Mouse (Mus musculus) c-Kit-positive CD71-negative TER-119-negative erythroid progenitor cells, embryonic 14.5 days (primary cell): ENCODE data around the gene Irf8.

Experiments used
- DNase-seq: peaks from one replicate; pipeline ENCODE4 v3.0.0-alpha.2; 2013; ENCODE audit warnings: low read depth

Irf8 gene

DNA sequence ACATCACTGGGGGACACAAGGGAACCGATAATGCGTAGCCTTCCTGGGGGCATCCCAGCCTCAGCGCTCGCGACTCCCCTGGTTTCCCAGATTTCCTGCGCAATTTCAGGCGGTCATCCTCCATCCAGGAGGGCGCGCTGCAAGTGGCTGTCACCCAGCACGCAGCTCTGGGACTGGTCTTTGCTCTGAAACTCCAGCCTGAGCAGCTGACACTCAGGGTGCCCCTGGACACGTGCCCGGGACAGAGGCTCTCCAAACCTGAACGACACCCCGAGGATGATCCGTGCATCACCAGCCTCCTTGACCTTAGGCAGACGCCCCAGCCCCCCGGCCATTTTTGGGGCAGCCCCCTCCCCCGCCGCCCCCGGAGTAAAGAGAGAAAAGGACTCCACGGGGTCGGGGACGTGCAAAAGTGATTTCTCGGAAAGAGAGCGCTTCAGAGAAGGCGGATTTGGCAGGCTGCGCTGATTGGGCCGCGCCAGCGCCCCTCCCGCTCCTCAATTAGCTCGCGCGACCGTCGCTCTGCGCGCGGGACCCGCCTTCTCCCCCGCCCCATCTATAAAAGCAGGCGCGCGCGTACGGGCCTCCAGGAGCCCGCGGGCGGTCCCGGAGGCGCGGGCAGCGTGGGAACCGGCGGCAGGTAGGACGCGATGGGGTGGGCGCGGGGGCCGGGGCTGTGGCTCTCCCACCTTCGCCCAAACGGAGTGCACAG, at the start of gene Irf8:
Gene Irf8 (plus strand): TSS at position 589 of the 712 bp plus-strand sequence.
- peak; percentile 71 for DNase-seq

- no peak for DNase-seq
Observed at GRCm38 (mm10) chr8:120686576-120686975, 49.6 kb upstream of the Irf8 start.

- no peak for DNase-seq
Observed at GRCm38 (mm10) chr8:120687786-120688185, 48.4 kb upstream of the Irf8 start.

- no peak for DNase-seq
Observed at GRCm38 (mm10) chr8:120688511-120688910, 47.6 kb upstream of the Irf8 start.

GRCm38 (mm10) chr8:120692934-120693333, 43.2 kb upstream of the Irf8 start:
- DNase-seq = no peak

GRCm38 (mm10) chr8:120693861-120694493, 42.2 kb upstream of the Irf8 start:
- DNase-seq = peak; percentile 46

GRCm38 (mm10) chr8:120696401-120697153, 39.6 kb upstream of the Irf8 start:
- DNase-seq = no peak

GRCm38 (mm10) chr8:120697154-120697978, 38.8 kb upstream of the Irf8 start:
- peak; percentile 53 for DNase-seq

DNA sequence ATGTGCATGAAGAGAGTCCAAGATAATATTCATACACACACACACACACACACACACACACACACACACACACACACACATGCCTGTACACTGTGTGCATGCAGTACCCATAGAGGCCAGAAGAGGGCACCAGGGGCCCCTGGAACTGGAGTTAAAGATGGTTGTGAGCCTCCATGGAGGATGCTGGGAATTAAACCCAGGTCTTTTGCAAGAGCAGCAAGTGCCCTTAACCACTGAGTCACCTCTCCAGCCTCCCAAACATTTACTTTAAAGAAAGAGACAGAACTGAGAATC, 38.2 kb upstream of the Irf8 start:
- no peak for DNase-seq

DNA sequence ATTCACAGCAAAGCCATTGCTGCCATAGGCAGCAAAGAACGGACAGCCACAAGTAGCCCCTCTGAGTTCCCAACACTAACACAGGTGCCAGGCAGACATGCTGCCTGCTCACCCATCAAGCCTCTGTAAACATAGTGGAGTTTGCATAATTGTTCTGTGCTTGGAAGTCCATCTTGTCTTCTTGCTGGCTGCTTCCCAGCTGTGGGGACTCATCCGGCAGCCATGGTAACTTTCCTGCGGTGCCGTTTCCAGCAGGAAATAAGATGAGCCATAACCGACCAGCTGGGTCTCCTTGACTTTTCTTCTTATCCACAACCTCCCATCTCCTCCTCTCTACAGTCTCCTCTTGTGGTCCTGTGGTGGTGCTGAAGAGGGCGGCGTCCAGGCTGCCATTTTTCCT, 37.7 kb upstream of the Irf8 start:
- no peak for DNase-seq

- DNase-seq = no peak
Observed at GRCm38 (mm10) chr8:120699079-120699478, 37.1 kb upstream of the Irf8 start.

- DNase-seq = no peak
Observed at GRCm38 (mm10) chr8:120699565-120699964, 36.6 kb upstream of the Irf8 start.

GRCm38 (mm10) chr8:120700053-120700452, 36.1 kb upstream of the Irf8 start:
- DNase-seq = no peak

- no peak for DNase-seq
Observed at GRCm38 (mm10) chr8:120701758-120702465, 34.2 kb upstream of the Irf8 start.

GRCm38 (mm10) chr8:120704203-120704602, 32.0 kb upstream of the Irf8 start:
- no peak for DNase-seq

GRCm38 (mm10) chr8:120705163-120705562, 31.0 kb upstream of the Irf8 start:
- DNase-seq = no peak

- DNase-seq = no peak
Observed at GRCm38 (mm10) chr8:120706193-120706592, 30.0 kb upstream of the Irf8 start.

GRCm38 (mm10) chr8:120709176-120709575, 27.0 kb upstream of the Irf8 start:
- no peak for DNase-seq

DNA sequence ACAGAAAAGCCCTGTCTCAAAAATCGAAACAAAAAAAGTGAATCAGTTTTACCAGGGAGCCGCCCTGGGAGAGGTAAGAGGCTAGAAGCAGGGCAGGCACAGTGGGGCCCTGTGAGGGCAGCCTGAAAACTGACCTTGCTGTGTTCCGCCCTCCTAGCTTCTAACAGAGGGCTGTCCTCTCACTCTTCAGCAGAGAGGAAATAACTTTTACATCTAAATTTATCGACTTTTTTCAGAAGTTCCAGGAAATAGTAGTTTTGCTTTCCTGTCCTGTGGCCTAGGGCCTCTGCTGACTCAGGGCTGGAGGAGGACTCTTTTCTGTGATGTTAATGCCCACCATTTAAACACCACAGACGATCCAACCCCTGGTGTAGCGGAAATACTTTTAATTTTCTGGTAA, 21.0 kb upstream of the Irf8 start:
- DNase-seq = no peak

DNA sequence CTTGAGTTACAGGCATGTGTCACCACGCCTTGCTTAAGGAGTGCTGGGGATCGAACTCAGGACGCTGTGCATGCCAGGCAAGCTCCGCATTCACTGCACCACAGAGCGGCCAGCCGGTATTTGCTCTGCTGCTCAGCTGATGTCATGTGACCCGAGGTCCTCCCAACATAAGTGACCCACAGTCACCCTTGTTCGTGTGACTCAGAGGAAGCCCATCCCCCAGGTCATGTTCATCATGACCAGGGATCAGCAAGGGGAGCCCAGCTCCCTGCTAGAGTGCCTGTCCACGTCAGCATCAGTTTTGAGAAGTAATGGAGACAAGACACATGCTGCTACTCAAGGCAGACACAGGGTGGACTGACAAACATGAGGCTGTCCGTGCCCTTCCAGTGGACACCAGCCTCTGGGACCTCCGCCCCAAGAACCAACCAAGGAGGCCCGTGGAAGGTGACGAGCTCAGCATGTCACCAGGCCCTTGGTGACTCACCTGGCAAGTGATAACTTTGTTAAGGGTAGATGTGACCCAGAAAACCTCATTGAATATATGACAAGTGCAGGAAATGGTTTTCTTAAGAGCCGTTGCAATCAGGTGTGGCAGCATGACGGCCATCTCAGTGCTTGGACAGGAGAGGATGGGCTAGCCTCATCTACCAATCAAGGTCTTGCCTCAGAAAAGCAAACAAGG, 20.0 kb upstream of the Irf8 start:
- no peak for DNase-seq

DNA sequence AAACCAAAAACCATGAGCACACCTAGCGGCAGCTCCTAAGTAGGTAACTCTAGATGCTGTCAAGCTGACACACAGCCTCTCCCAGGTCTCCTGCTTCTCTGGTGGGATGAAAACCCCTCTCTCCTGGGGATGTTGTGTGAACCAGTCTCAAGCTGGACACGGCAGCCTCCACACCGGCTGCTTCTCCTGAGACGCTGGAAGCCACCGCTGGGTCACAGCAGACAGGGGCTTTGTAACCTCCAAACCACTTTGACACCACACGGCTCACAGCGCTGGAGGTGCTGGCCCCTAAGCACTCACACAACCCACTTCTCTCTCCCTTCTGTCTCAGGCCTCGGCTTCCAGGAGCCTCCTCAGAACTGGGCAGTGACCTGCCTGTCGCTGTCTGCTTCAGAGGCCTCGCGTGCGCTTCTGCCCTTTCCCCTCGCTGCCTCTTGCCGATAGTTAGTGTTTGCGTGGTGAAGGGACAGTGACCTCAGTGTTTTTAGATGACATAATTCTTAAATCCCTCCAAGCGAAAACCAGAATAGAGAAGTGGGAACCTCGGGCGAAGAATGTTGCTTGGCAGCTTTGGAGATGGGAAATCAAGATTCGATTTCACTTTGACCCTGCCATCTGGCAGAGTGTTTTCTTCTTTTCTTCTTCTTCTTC, 16.4 kb upstream of the Irf8 start:
- DNase-seq = no peak
